Mouse (Mus musculus) small intestine, adult 2 months (tissue): ENCODE data around the gene Fam167b.

ENCODE experiments used
- CTCF ChIP-seq: fragments of 200-500 bp; IDR thresholded peaks from 2 replicates; pipeline ENCODE4 v1.5.1; 2012; ENCODE audit warnings: low read depth, mild to moderate bottlenecking, control low read depth, inconsistent platforms, low read length, moderate library complexity, mixed read lengths; ENCODE audit not compliant: insufficient replicate concordance, insufficient read length; ENCODE audit errors: extremely low read depth
- POLR2A ChIP-seq: fragments of 200-500 bp; IDR thresholded peaks from 2 replicates; pipeline ENCODE4 v1.6.1; 2012; ENCODE audit warnings: low read depth, mild to moderate bottlenecking, control low read depth, inconsistent platforms, low read length, moderate library complexity

DNA sequence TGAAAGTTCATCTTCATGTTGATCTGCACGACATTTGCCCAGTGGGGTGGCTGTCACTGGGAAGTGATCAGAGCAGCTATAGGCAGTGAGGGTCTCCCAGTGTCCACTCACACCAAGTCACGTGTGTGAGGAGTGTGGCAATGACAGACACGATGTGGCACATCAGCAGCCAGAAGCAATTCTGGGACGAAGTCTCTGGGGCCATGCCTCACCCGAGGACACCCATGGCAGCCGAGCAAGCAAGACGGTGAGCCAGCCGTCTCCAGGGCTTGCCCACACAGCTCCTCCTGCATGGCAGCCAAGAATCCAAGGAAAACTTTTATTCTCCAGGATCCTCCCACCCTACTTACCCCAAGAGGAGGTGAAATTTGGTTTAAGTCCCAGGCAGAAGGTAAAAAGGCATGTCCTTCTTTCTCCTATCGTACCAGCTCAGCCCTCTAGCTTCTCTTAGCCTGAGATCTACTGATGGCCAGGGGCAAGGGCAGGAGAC is 37.5 kb upstream of the Fam167b start:
- TF ChIP-seq CTCF = no peak
- no peak for TF ChIP-seq POLR2A
